Mouse (Mus musculus) myocyte (in vitro differentiated cells): ENCODE data around the gene Tmem176b.

Source experiments
- CEBPB ChIP-seq: IDR thresholded peaks from 2 replicates; pipeline ENCODE4 v1.6.1; 2011; ENCODE audit warnings: mild to moderate bottlenecking, moderate library complexity; ENCODE audit not compliant: poor library complexity, insufficient read depth, severe bottlenecking
- E2F4 ChIP-seq: IDR thresholded peaks from one replicate; pipeline ENCODE4 v1.6.1; 2011; ENCODE audit warnings: mild to moderate bottlenecking, control low read depth, moderate library complexity; ENCODE audit not compliant: insufficient read depth
- MAX ChIP-seq: IDR thresholded peaks from one replicate; pipeline ENCODE4 v1.6.1; 2011; ENCODE audit warnings: low read depth, mild to moderate bottlenecking, control low read depth
- MYOD1 ChIP-seq, 3 experiments: IDR thresholded peaks; one replicate each; pipeline ENCODE4 v1.6.1; 2011; ENCODE audit warnings: control low read depth in 2 of 3, low read depth in 2 of 3, mild to moderate bottlenecking in 2 of 3, moderate library complexity in 1 of 3; ENCODE audit not compliant: insufficient read length in 2 of 3, control insufficient read depth in 1 of 3
- MYOG ChIP-seq, 3 experiments: IDR thresholded peaks; one replicate each; pipeline ENCODE4 v1.6.1; 2011; ENCODE audit warnings: control low read depth in 2 of 3, low read depth in 2 of 3, mild to moderate bottlenecking in 2 of 3; ENCODE audit not compliant: insufficient read length in 2 of 3, control insufficient read depth in 1 of 3, insufficient read depth in 1 of 3
- POLR2A ChIP-seq: IDR thresholded peaks from one replicate; pipeline ENCODE4 v1.6.1; 2011; ENCODE audit warnings: low read depth, mild to moderate bottlenecking, control low read depth, moderate library complexity; ENCODE audit not compliant: insufficient read length
- POLR2AphosphoS2 ChIP-seq: IDR thresholded peaks from one replicate; pipeline ENCODE4 v1.6.1; 2011; ENCODE audit warnings: low read depth, control low read depth; ENCODE audit not compliant: insufficient read length
- REST ChIP-seq: IDR thresholded peaks from one replicate; pipeline ENCODE4 v1.6.1; 2011; ENCODE audit warnings: mild to moderate bottlenecking, control low read depth, moderate library complexity; ENCODE audit not compliant: insufficient read depth, insufficient read length
- TCF12 ChIP-seq: IDR thresholded peaks from one replicate; pipeline ENCODE4 v1.6.1; 2011; ENCODE audit warnings: mild to moderate bottlenecking, control low read depth; ENCODE audit not compliant: poor library complexity, insufficient read depth, severe bottlenecking
- TCF3 ChIP-seq: IDR thresholded peaks from one replicate; pipeline ENCODE4 v1.6.1; 2011; ENCODE audit warnings: low read depth, control low read depth; ENCODE audit not compliant: insufficient read length
- USF1 ChIP-seq: IDR thresholded peaks from one replicate; pipeline ENCODE4 v1.6.1; 2011; ENCODE audit warnings: low read depth, mild to moderate bottlenecking, control low read depth, moderate library complexity

GRCm38 (mm10) chr6:48867158-48867557 is 25.9 kb upstream of the Tmem176b start:
- TF ChIP-seq MYOD1 (IDR thresholded peaks at IDR 0.05; ENCODE audit: control insufficient read depth in 1 of 3, insufficient read length in 2 of 3, low read depth in 2 of 3): no peak
- no peak for TF ChIP-seq POLR2A
- TF ChIP-seq TCF3: no peak
- no peak for TF ChIP-seq CEBPB
- TF ChIP-seq USF1: no peak
- no peak for TF ChIP-seq E2F4
- TF ChIP-seq POLR2AphosphoS2: no peak
- no peak for TF ChIP-seq MAX
- TF ChIP-seq MYOG (IDR thresholded peaks at IDR 0.05; ENCODE audit: control insufficient read depth in 1 of 3, insufficient read depth in 1 of 3, insufficient read length in 2 of 3, low read depth in 2 of 3): no peak
- no peak for TF ChIP-seq TCF12
- no peak for TF ChIP-seq REST
